Mouse (Mus musculus) left cerebral cortex, adult 8-10 months (tissue): ENCODE data around the gene Cd86. TPM values are rescaled to one million over a fixed set of nuclear protein-coding genes. Genes with fewer than 3 reads are reported as not detected.

ENCODE experiments used
- DNase-seq, 2 experiments: peaks; one replicate each; pipeline ENCODE4 v3.0.0; 2022; ENCODE audit warnings: low spot score in 2 of 2
- total RNA-seq, 4 experiments: library from RNA; stranded (reverse); gene quantifications; 2 replicates each; pipeline ENCODE4 v1.2.4; 2022

Gene Cd86
- 1 to 10 TPM in 3 of 4 experiments, under 1 TPM in 1; 0.74 to 3.8 (median 2.3) TPM for total RNA-seq

- DNase-seq: no peak
Measured at GRCm38 (mm10) chr16:36665782-36666181, at the start of gene Cd86. Gene Cd86 (minus strand): TSS chr16:36666081.

GRCm38 (mm10) chr16:36711760-36712159 lies 45.9 kb upstream of the Cd86 start:
- no peak for DNase-seq

GRCm38 (mm10) chr16:36710794-36711193 lies 44.9 kb upstream of the Cd86 start:
- no peak for DNase-seq

GRCm38 (mm10) chr16:36709405-36709804 lies 43.5 kb upstream of the Cd86 start:
- DNase-seq: no peak

GRCm38 (mm10) chr16:36708751-36709150 lies 42.9 kb upstream of the Cd86 start:
- DNase-seq: no peak

GRCm38 (mm10) chr16:36707702-36708423 lies 42.0 kb upstream of the Cd86 start:
- no peak for DNase-seq

- DNase-seq: no peak
Measured at GRCm38 (mm10) chr16:36700484-36700883, 34.6 kb upstream of the Cd86 start.

- no peak for DNase-seq
Measured at GRCm38 (mm10) chr16:36697331-36697730, 31.4 kb upstream of the Cd86 start.

- DNase-seq: no peak
Measured at GRCm38 (mm10) chr16:36694798-36695290, 29.0 kb upstream of the Cd86 start.

GRCm38 (mm10) chr16:36693818-36694413 lies 28.0 kb upstream of the Cd86 start, which contains the start of gene Ildr1:
Gene Ildr1 (plus strand): TSS chr16:36693978.
- no peak for DNase-seq

GRCm38 (mm10) chr16:36691484-36691883 lies 25.6 kb upstream of the Cd86 start:
- DNase-seq: no peak

- DNase-seq: no peak
Measured at GRCm38 (mm10) chr16:36688076-36688475, 22.2 kb upstream of the Cd86 start.

- no peak for DNase-seq
Measured at GRCm38 (mm10) chr16:36684325-36684918, 18.5 kb upstream of the Cd86 start.

- no peak for DNase-seq
Measured at GRCm38 (mm10) chr16:36681829-36682228, 15.9 kb upstream of the Cd86 start.

GRCm38 (mm10) chr16:36675902-36676301 lies 10.0 kb upstream of the Cd86 start:
- no peak for DNase-seq

GRCm38 (mm10) chr16:36675304-36675703 lies 9.4 kb upstream of the Cd86 start:
- DNase-seq: no peak

- no peak for DNase-seq
Measured at GRCm38 (mm10) chr16:36674457-36675204, 8.8 kb upstream of the Cd86 start.

- DNase-seq: no peak
Measured at GRCm38 (mm10) chr16:36673196-36673595, 7.3 kb upstream of the Cd86 start.

GRCm38 (mm10) chr16:36670590-36670989 lies 4.7 kb upstream of the Cd86 start:
- no peak for DNase-seq

- DNase-seq: no peak
Measured at GRCm38 (mm10) chr16:36666448-36667017, 652 bp upstream of the Cd86 start.

GRCm38 (mm10) chr16:36663484-36663883 lies 2.4 kb downstream of the Cd86 start:
- DNase-seq: no peak
